Mouse (Mus musculus): Measurements from ENCODE around the gene Esrra.

Gene Esrra

GRCm38 (mm10) chr19:6940396-6941351 lies 19.1 kb upstream of the Esrra start:
- DNase-seq: no peak

- no peak for DNase-seq
Measured at GRCm38 (mm10) chr19:6939106-6940002, 17.7 kb upstream of the Esrra start.

- no peak for DNase-seq
Measured at GRCm38 (mm10) chr19:6937541-6938465, 16.2 kb upstream of the Esrra start.

GRCm38 (mm10) chr19:6936299-6936698 lies 14.7 kb upstream of the Esrra start:
- no peak for DNase-seq

GRCm38 (mm10) chr19:6934195-6934977 lies 12.8 kb upstream of the Esrra start, which contains the start of gene Kcnk4:
Kcnk4 (minus strand) TSS chr19:6934515.
- no peak for DNase-seq

- peak; percentile 58 for DNase-seq
Measured at GRCm38 (mm10) chr19:6933436-6934194, 12.0 kb upstream of the Esrra start.

GRCm38 (mm10) chr19:6933102-6933435 lies 11.5 kb upstream of the Esrra start:
- DNase-seq: no peak

GRCm38 (mm10) chr19:6932018-6932417 lies 10.4 kb upstream of the Esrra start:
- no peak for DNase-seq

GRCm38 (mm10) chr19:6931002-6931401 lies 9.4 kb upstream of the Esrra start:
- no peak for DNase-seq

- no peak for DNase-seq
Measured at GRCm38 (mm10) chr19:6928080-6928479, 6.5 kb upstream of the Esrra start.

GRCm38 (mm10) chr19:6926559-6927255 lies 5.1 kb upstream of the Esrra start:
- DNase-seq: peak; percentile 72

- no peak for DNase-seq
Measured at GRCm38 (mm10) chr19:6925611-6926329, 4.2 kb upstream of the Esrra start.

- DNase-seq: peak; percentile 67
Measured at GRCm38 (mm10) chr19:6925307-6925573, 3.6 kb upstream of the Esrra start, which contains the start of gene Catsperz. Catsperz (minus strand) TSS chr19:6925380.

GRCm38 (mm10) chr19:6924461-6925306 lies 3.1 kb upstream of the Esrra start:
- DNase-seq: peak; percentile 95

GRCm38 (mm10) chr19:6922901-6923735 lies 1.5 kb upstream of the Esrra start:
- no peak for DNase-seq

GRCm38 (mm10) chr19:6920741-6921636 lies 624 bp downstream of the Esrra start:
- DNase-seq: peak; percentile 77

Data from kidney, postnatal 10 days (tissue).